Mouse (Mus musculus) ZHBTc4 (cell line): ENCODE data around the gene Rbbp4.
"Not testable (repeated sequence)": the region's sequence is repeated elsewhere in the genome, so short reads cannot be mapped to it uniquely, and the experiment has no call there.

Experiments
- DNase-seq: peaks from one replicate; pipeline ENCODE4 v3.0.0-alpha.2; 2011; ENCODE audit warnings: low read depth, low spot score

Rbbp4 gene

GRCm38 (mm10) chr4:129335216-129336074 lies at the start of gene Rbbp4, which contains the start of gene Zbtb8os:
Gene Rbbp4 (minus strand): TSS chr4:129335370.
Gene Zbtb8os (plus strand): TSS chr4:129335695.
- peak; percentile 100 for DNase-seq

GRCm38 (mm10) chr4:129384440-129384839 lies 49.3 kb upstream of the Rbbp4 start:
- DNase-seq = peak; percentile 40

GRCm38 (mm10) chr4:129383586-129383985 lies 48.4 kb upstream of the Rbbp4 start:
- DNase-seq = no peak

GRCm38 (mm10) chr4:129382488-129382887 lies 47.3 kb upstream of the Rbbp4 start:
- peak; percentile 45 for DNase-seq

- peak; percentile 96 for DNase-seq
Observed at GRCm38 (mm10) chr4:129382029-129382428, 46.9 kb upstream of the Rbbp4 start.

- peak; percentile 92 for DNase-seq
Observed at GRCm38 (mm10) chr4:129381148-129381547, 46.0 kb upstream of the Rbbp4 start.

GRCm38 (mm10) chr4:129379805-129380204 lies 44.6 kb upstream of the Rbbp4 start:
- DNase-seq = no peak

GRCm38 (mm10) chr4:129377601-129378390 lies 42.6 kb upstream of the Rbbp4 start, which contains the start of gene Zbtb8a:
Gene Zbtb8a (minus strand): TSS chr4:129378116.
- peak; percentile 65 for DNase-seq

GRCm38 (mm10) chr4:129376961-129377545 lies 41.9 kb upstream of the Rbbp4 start:
- peak; percentile 73 for DNase-seq

GRCm38 (mm10) chr4:129375821-129376220 lies 40.7 kb upstream of the Rbbp4 start:
- DNase-seq = no peak

GRCm38 (mm10) chr4:129375000-129375399 lies 39.8 kb upstream of the Rbbp4 start:
- peak; percentile 40 for DNase-seq

- DNase-seq = peak; percentile 67
Observed at GRCm38 (mm10) chr4:129374219-129374755, 39.1 kb upstream of the Rbbp4 start.

- DNase-seq = no peak
Observed at GRCm38 (mm10) chr4:129373202-129373976, 38.2 kb upstream of the Rbbp4 start.

GRCm38 (mm10) chr4:129371391-129371790 lies 36.2 kb upstream of the Rbbp4 start:
- peak; percentile 54 for DNase-seq

GRCm38 (mm10) chr4:129365224-129365623 lies 30.1 kb upstream of the Rbbp4 start:
- DNase-seq = no peak

GRCm38 (mm10) chr4:129364379-129364778 lies 29.2 kb upstream of the Rbbp4 start:
- DNase-seq = no peak

GRCm38 (mm10) chr4:129363463-129363862 lies 28.3 kb upstream of the Rbbp4 start:
- no peak for DNase-seq

- no peak for DNase-seq
Observed at GRCm38 (mm10) chr4:129362771-129363170, 27.6 kb upstream of the Rbbp4 start.

- DNase-seq = not testable (repeated sequence)
Observed at GRCm38 (mm10) chr4:129362238-129362637, 27.1 kb upstream of the Rbbp4 start.

- no peak for DNase-seq
Observed at GRCm38 (mm10) chr4:129357613-129358163, 22.5 kb upstream of the Rbbp4 start.

- no peak for DNase-seq
Observed at GRCm38 (mm10) chr4:129354236-129354635, 19.1 kb upstream of the Rbbp4 start.
